Mouse (Mus musculus): ENCODE measurements around the gene Gm20388. TPM values are rescaled to one million over a fixed set of nuclear protein-coding genes. Genes with fewer than 3 reads are reported as not detected.

The Gm20388 gene
- polyA plus RNA-seq, 1 experiment from 2014 or later, result not detected

DNA sequence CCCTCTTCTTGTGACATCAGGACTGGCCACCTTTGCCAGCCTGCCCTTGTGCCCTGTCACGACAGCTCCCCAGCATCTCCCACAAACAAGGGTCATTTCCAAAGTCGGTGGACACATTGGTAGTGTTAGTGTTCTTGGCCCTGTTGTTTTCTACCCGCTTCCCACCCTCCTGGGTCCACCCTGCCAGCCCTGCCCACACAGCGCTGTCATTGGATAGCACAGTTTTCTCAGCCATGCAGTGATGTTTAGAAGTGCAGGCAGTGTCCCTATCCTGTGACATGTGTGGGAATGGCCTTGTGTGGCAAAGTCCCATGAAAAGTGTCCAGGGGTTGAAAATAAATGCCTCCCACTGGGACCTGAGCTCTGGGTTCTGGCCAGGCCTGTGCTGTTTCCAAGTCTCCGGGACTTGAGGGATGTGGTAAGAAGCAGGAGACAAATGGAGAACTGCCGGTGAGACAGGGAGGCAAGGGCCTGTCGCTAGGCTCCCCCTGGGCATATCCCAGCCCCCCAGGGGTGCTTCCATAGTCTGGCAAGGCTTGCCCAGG, 1855.0 kb downstream of the Gm20388 start:
- 74% methylated on average over 7 of the region's 7 CpGs for WGBS
- no peak for ATAC-seq
- no peak for TF ChIP-seq CTCF (IDR thresholded peaks at IDR 0.05; ENCODE audit: low read depth)

DNA sequence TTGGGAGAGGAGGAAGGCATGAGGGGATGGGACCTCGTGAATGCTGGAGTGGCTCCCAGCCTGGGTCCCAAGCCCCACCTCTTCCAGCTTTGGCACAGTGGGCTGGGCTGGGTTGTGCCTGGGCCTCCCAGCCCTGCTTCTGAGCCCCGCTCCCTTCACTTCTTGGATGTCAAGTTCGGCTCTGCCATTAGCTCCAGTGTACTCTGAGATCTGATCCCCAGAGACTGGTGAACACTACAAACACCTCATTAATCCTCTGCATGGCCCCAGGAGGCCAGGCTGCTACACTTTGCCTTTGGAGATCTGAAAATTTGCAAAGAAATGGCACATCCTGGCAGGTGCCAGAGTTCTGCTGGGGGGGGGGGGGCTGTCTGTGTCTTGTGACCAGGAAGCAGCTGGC, 1858.5 kb downstream of the Gm20388 start:
- Histone ChIP-seq H3K9me3 (ENCODE audit: control insufficient read depth) (no peaks in the 10 kb centered on the region), H3K9ac (ENCODE audit: low read depth, low read length) (no peak overlapping the region), H3K4me3 (ENCODE audit: low read depth, low read length) (no peak overlapping the region), H3K36me3 (ENCODE audit: control insufficient read depth, insufficient read depth) (no peaks in the 10 kb centered on the region), H3K4me1 (replicated peaks; ENCODE audit: control insufficient read depth, insufficient read depth, low read length) (no peaks in the 10 kb centered on the region), H3K4me2 (replicated peaks; ENCODE audit: low read depth) (no peak overlapping the region), H3K27me3 (replicated peaks; ENCODE audit: control insufficient read depth, insufficient read depth, low read length) (no peaks in the 10 kb centered on the region), H3K27ac (ENCODE audit: low read depth, low read length) (no peak overlapping the region)
- no peak for ATAC-seq
- 68% methylated on average over 3 of the region's 3 CpGs for WGBS
- TF ChIP-seq CTCF (IDR thresholded peaks at IDR 0.05; ENCODE audit: low read depth), result no peak

More for the DNA sequence above, 1855.0 kb downstream of the Gm20388 start:
- H3K4me2 ChIP-seq (replicated peaks; ENCODE audit: low read depth), result no peak overlapping the region
- no peaks in the 10 kb centered on the region for H3K9me3 ChIP-seq (ENCODE audit: control insufficient read depth)
- H3K4me3 ChIP-seq (ENCODE audit: low read depth, low read length), result no peak overlapping the region
- H3K36me3 ChIP-seq (ENCODE audit: control insufficient read depth, insufficient read depth), result no peaks in the 10 kb centered on the region
- no peak overlapping the region for H3K27ac ChIP-seq (ENCODE audit: low read depth, low read length)
- H3K9ac ChIP-seq (ENCODE audit: low read depth, low read length), result no peak overlapping the region
- no peaks in the 10 kb centered on the region for H3K4me1 ChIP-seq (replicated peaks; ENCODE audit: control insufficient read depth, insufficient read depth, low read length)
- H3K27me3 ChIP-seq (replicated peaks; ENCODE audit: control insufficient read depth, insufficient read depth, low read length), result no peaks in the 10 kb centered on the region

DNA sequence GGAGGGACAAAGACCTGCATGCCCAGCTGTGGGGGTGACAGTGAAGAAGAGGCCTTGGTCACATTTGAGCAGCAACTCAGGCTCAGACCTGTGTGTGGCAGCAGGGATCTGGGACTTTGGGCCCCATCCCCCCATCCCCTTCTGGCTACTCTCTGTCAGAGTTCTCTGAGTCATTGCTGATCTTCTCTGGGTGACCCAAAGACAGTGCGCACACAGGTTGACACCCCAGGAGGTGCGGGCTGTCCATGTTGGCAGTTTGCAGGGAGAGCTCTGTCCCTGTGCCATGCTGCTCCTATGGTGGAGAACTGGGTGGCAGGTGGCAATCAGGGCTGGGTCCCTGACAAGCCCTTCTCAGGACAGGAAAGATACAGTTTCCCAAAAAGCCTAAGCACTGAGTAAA, 1859.0 kb downstream of the Gm20388 start:
- H3K4me3 ChIP-seq (ENCODE audit: low read depth, low read length), result no peak overlapping the region
- no peaks in the 10 kb centered on the region for H3K4me1 ChIP-seq (replicated peaks; ENCODE audit: control insufficient read depth, insufficient read depth, low read length)
- H3K27me3 ChIP-seq (replicated peaks; ENCODE audit: control insufficient read depth, insufficient read depth, low read length), result no peaks in the 10 kb centered on the region
- H3K4me2 ChIP-seq (replicated peaks; ENCODE audit: low read depth), result no peak overlapping the region
- H3K9me3 ChIP-seq (ENCODE audit: control insufficient read depth), result no peaks in the 10 kb centered on the region
- no peaks in the 10 kb centered on the region for H3K36me3 ChIP-seq (ENCODE audit: control insufficient read depth, insufficient read depth)
- WGBS, result 87% methylated on average over 2 of the region's 2 CpGs
- H3K27ac ChIP-seq (ENCODE audit: low read depth, low read length), result no peak overlapping the region
- ATAC-seq, result no peak
- no peak for TF ChIP-seq CTCF (IDR thresholded peaks at IDR 0.05; ENCODE audit: low read depth)
- H3K9ac ChIP-seq (ENCODE audit: low read depth, low read length), result no peak overlapping the region

DNA sequence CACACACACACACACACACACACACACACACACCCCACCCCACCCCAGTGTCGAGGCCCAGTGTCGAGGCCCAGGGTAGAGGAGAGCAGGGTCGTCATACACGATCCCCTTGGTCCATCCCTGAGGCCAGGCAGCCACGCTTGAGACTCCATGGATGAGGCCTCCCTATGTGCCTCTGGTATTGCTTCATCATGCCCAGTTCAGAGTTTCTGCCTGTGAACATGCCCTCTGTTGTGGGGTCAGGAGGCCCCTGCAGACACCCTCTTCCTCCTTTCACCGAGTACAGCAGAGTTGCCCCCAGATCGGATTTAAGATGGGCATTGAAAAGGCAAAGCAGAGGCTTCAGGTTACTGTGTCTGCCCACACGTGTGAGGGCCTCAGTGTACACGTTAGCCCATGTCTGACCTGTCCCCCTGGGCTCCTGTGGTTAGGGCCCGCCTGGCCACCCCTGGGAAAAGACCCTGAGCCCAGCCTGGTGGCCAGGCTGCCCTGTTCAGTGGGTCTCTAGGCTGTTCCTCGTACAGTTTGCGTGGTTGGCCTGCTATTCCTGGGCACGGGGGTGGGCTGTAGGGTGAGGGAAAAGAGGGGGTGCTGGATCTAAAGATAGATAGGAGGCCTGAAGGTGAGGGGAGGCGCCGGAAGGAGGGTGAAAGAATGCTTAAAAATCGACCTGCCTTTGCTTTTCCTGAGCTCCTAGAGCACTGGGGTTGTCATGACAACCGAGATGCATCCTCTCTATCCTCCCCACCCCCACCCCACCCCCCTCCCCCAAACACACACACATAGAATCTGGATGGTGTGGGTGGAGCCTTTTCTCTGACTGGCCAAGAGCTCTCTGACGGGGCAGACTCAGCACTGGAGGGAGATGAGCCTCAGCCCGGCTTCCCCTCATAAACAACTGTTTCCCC, 1860.5 kb downstream of the Gm20388 start:
- Histone ChIP-seq H3K9ac (ENCODE audit: low read depth, low read length) (no peak overlapping the region), H3K9me3 (ENCODE audit: control insufficient read depth) (no peaks in the 10 kb centered on the region), H3K27ac (ENCODE audit: low read depth, low read length) (no peak overlapping the region), H3K4me1 (replicated peaks; ENCODE audit: control insufficient read depth, insufficient read depth, low read length) (no peaks in the 10 kb centered on the region), H3K4me3 (ENCODE audit: low read depth, low read length) (no peak overlapping the region), H3K4me2 (replicated peaks; ENCODE audit: low read depth) (no peak overlapping the region), H3K27me3 (replicated peaks; ENCODE audit: control insufficient read depth, insufficient read depth, low read length) (no peaks in the 10 kb centered on the region), H3K36me3 (ENCODE audit: control insufficient read depth, insufficient read depth) (no peaks in the 10 kb centered on the region)
- 32% methylated on average over 19 of the region's 19 CpGs for WGBS
- ATAC-seq, result no peak; the same call in 1 of the 2 replicates
- no peak for TF ChIP-seq CTCF (IDR thresholded peaks at IDR 0.05; ENCODE audit: low read depth)

DNA sequence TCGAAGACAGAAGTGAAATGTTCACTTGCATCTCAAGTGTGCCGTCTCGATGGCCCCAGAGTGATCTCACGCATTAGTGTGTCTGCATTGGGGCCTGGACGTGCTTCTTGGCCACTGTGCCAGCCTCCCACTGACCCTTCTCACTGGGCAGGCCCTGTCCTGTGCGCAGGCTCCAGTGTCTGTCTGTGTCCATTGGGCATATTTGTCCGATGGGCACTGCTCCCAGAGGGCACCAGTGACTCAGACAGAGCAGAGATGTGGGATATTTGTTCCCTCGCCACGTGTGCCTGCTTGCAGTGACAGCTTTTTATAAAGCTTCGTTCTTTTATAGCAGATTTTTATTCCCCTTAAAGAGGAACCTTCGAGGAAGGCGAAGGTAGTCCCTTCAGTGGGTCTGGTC, 1863.2 kb downstream of the Gm20388 start:
- no peak for ATAC-seq
- Histone ChIP-seq H3K9me3 (ENCODE audit: control insufficient read depth) (no peaks in the 10 kb centered on the region), H3K4me1 (replicated peaks; ENCODE audit: control insufficient read depth, insufficient read depth, low read length) (no peaks in the 10 kb centered on the region), H3K4me2 (replicated peaks; ENCODE audit: low read depth) (no peak overlapping the region), H3K9ac (ENCODE audit: low read depth, low read length) (no peak overlapping the region), H3K4me3 (ENCODE audit: low read depth, low read length) (no peak overlapping the region), H3K36me3 (ENCODE audit: control insufficient read depth, insufficient read depth) (no peaks in the 10 kb centered on the region), H3K27ac (ENCODE audit: low read depth, low read length) (no peak overlapping the region), H3K27me3 (replicated peaks; ENCODE audit: control insufficient read depth, insufficient read depth, low read length) (no peaks in the 10 kb centered on the region)
- 86% methylated on average over 12 of the region's 12 CpGs for WGBS
- TF ChIP-seq CTCF (IDR thresholded peaks at IDR 0.05; ENCODE audit: low read depth), result no peak

DNA sequence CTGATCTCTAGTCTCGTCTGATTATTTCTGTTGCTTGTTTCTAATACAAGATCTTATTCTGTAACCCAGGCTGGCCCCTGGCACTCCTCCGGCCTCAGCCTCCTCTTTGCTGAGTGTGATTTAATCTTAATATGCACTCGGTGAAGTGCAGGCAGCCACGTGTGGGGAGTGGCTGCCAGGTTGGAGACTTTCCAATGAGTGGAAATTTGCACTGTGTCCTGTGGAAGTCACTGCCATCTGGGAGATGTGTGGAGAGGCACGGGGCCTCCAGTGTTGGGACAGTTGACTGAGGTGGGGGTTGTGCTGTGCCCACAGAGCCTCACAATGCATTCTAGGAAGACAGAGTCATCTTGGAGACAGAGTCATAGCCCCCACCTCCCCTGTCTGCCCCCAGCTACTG, 1871.9 kb downstream of the Gm20388 start:
- TF ChIP-seq CTCF (IDR thresholded peaks at IDR 0.05; ENCODE audit: low read depth), result no peak
- no peak overlapping the region for H3K4me3 ChIP-seq (ENCODE audit: low read depth, low read length)
- H3K9me3 ChIP-seq (ENCODE audit: control insufficient read depth), result no peaks in the 10 kb centered on the region
- no peak overlapping the region for H3K4me2 ChIP-seq (replicated peaks; ENCODE audit: low read depth)
- H3K27me3 ChIP-seq (replicated peaks; ENCODE audit: control insufficient read depth, insufficient read depth, low read length), result no peaks in the 10 kb centered on the region
- H3K4me1 ChIP-seq (replicated peaks; ENCODE audit: control insufficient read depth, insufficient read depth, low read length), result no peaks in the 10 kb centered on the region
- H3K36me3 ChIP-seq (ENCODE audit: control insufficient read depth, insufficient read depth), result no peaks in the 10 kb centered on the region
- ATAC-seq, result no peak
- no peak overlapping the region for H3K9ac ChIP-seq (ENCODE audit: low read depth, low read length)
- H3K27ac ChIP-seq (ENCODE audit: low read depth, low read length), result no peak overlapping the region
- 62% methylated on average over 5 of the region's 5 CpGs for WGBS
